Mouse (Mus musculus) gonadal fat pad, adult 2 months (tissue): Measurements from ENCODE around the gene Coq8a. TPM values are rescaled to one million over a fixed set of nuclear protein-coding genes. Genes with fewer than 3 reads are reported as not detected.

Experiments used
- DNase-seq: peaks from one replicate; pipeline ENCODE4 v3.0.0-alpha.2; 2012; ENCODE audit warnings: low read depth
- polyA plus RNA-seq: library from polyadenylated mRNA; depleted of rRNA; stranded (reverse); fragments of >200 nt; gene quantifications from 2 replicates; pipeline ENCODE4 v1.2.3, GENCODE M21; 2012; rRNA removed

Gene Coq8a
- polyA plus RNA-seq = 20.9 and 30.3 TPM in 2 replicates

GRCm38 (mm10) chr1:180198959-180199714, at the start of gene Coq8a:
Gene Coq8a (minus strand): TSS chr1:180199602.
- DNase-seq = no peak

DNA sequence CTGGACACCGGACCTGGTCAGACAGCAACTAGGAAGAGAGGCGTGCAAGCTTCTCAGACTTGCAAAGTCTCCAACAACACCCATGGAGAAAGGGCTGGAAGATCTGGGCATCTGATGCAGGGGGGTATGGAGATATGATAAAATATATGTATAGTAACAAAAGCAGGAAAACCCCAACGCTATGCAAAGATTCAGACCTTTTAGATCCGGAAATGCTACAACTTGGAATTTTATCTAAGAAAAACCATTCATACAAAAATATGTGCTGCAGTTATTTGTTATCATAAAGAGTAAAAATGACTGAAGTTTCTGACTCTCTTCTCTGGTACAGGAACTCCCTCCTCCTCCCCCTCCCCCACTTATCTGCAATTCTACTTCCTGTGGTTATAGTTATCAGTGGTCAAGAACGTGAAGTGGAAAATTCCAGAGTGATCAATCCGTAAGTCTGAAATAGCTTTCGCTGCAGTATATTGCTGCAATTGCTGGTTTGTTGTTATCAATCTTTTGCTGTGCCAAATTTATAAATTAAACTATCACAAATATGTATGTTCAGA, 49.3 kb upstream of the Coq8a start:
- no peak for DNase-seq

DNA sequence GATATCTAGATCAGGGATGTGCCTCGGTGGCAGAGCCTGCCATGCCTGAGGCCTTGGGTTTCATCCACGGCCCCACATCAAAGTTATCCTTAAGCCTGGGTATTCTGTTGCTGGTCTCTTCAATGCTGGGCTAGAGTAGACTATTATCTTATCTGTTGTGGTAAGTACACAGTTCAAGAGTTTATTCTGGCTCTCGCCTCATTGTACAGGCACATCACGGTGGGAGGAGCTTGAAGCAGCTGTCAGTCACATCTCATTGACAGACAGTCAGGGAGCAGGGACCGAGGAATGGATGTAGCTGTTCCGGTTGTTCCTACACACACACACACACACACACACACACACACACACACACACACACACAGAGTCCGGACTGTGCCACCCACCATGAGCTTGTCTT, 48.5 kb upstream of the Coq8a start:
- DNase-seq = no peak

DNA sequence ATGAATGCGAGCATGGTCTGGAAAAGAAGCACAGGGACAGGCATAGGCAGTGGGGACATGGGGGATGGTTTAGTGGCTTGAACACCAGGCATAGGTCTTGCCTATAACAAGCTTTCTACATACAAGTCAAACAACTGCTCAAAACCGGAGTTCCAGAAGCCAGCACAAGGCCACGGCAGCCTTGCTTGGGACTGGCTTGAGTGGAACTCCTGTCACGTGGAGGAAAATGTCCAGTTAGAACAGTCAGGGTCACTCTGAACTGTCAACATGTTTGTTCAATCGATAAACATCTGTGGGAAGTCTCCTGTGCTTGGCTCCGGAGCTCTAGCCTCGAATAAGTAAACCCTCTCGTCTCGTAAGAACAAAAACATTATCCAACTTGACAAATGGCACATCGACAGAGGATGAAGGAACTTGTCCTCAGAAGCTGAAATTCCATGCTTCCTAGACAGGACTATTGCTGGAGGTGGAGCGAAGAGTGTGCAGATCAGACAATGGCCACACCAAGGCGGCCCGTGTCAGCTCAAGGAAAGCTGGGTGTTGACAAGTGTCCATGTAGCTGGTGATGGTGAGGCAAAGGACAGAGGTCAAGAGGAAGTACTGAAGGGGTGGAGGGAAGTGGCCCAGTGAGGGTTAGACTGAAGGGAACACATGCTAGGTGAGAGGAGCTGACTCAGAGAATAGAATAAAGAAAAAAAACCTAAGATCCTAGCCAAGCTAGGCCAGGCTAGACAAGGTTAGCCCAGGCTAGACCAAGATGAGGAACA, 46.5 kb upstream of the Coq8a start:
- DNase-seq = no peak

GRCm38 (mm10) chr1:180231729-180232128, 32.3 kb upstream of the Coq8a start:
- no peak for DNase-seq

DNA sequence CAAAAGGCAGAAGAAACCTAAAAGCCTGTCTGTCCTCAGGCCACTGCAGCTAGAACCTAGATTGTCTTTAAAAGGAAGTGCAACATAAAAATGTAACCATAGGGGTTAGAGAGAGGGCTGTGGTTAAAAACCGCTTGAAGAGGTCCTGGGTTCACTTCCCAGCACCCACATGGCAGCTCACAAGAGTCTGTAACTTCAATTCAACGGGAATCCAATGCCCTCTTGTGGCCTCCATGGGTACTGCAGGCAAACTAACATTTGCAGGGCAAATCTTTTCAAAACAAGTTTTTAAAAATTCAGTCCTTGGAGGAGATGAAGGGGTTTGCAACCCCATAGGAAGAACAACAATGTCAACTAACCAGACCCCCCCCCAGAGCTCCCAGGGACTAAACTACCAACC, 31.2 kb upstream of the Coq8a start:
- no peak for DNase-seq

DNA sequence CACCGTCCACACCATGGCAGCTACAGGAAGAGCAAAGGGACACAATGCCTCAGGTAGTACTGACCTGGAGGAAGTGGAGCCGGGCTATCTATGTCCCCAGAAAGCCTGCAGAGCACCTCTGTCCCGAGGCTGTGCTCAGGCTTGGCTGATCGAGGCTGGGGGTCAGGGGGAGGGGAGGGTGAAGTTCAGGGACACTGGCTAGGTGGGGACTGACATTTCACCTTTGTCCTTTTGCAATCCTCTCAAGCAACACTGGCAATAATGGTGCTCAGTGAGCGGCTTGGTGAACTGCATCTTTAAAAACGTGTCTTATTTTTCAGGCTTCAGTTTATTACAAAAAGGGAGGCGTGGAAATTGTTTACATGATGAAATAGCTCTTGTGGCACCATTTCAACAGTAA, 30.5 kb upstream of the Coq8a start:
- DNase-seq = no peak

DNA sequence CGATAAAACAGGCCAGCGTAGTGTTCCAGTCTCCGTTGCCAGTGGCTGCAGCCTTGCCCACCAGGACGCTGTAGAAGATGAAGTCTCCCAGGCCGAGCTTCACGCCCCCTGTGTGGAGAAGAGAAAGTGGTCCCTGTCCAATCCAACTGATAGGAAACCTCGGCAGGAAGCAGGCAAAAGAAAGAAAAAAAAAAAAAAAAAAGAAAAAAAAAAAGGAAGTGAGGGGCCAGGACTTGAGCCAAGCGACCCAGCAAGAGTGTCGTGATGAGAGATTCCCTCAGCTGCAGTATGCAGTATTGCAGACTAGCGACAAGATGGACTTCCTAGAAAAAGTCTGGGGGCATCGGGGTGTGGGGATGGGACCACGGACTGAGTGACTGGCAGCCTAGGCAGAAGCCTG, 29.5 kb upstream of the Coq8a start:
- DNase-seq = no peak

- DNase-seq = no peak
Observed at GRCm38 (mm10) chr1:180226766-180227165, 27.4 kb upstream of the Coq8a start.

DNA sequence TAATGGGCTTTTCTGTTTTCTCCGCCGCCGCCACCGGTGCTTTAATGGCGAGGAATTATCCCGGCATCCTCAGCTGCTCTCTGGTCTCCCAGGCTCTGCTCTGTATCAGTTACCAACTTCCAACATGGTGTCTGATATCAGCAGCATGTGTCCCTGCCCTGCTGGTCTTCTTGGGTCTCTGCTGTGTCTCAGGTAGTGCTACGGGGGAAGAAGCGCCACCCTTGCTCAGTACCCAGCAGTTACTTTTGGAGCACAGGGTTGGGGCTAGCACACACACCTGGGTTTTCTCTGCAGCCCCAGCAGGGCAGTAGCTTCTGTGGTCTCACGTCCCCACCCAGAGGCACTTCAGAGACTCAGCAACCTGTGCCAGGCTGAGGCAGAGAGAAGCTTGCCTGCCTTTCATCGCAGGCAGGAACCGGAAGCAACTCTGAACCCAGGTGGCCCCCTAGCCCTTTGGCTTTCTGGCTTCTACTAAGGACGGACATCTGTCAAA, 26.9 kb upstream of the Coq8a start:
- DNase-seq = no peak

DNA sequence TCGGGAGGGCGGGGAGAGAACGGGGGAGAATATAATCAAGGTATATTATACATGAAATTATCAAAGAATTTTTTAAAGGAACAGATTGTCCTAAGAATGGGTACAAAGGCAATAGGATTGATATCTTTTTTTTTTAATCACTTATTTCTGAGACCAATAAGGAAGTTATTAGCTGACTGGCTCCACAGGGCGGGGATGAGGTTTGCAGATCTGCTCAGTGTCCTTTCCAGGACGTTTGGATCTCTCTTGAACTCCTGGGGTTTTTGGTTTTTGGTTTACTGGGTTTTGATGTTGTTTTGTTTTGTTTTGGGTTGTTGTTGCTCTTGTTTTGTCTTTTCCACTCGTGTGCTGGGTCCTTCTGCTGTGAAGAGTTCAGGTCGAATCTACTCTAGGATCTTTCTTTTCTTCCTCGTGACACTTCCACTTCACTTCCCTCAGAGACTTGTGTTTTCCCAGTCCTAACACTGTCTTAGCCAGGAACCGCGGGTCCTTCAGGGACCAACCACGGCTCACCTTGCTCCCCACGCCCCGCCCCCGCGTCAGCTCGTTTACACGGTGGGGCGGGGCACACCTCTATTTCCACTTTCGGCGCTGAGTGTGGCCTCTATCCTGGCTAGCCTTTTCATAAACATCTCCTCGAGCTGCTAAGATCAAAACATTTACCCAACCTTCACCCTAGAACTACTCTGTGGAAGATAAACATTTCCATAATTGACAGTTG, 26.3 kb upstream of the Coq8a start:
- DNase-seq = no peak

GRCm38 (mm10) chr1:180222007-180222406, 22.6 kb upstream of the Coq8a start:
- DNase-seq = no peak

- DNase-seq = no peak
Observed at GRCm38 (mm10) chr1:180220791-180221542, 21.6 kb upstream of the Coq8a start.

DNA sequence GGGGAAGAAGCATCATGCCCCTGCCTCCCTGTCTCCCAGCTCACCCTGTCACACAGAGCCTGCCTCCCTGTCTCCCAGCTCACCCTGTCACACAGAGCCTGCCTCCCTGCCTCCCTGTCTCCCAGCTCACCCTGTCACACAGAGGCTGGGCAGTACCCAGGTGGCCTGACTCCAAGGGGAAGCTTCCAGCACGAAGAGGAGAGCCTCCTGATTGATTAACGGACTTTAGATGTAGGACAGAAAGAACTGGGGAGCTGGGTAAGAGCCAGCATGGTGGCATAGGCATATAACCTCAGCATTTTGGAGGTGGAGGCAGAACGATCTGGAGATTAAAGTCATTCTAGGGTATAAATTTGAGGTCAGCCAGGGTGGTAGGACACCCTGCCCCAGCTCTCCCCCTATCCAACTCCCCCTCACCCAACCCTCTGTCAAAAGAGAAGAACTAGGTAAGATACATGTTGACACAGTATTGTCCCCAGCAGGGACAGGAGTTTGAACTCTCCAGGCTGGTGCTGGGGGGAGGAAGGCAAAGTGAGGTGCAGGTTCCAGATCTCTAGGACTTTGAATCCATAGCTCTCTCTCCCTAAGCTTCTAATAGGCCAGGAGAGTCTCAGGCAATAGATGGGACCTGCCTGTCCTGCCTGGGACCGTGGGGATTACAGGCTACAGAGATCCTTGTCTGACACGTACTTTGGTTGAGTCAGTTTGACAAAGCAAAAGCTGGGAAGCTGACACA, 17.3 kb upstream of the Coq8a start:
- no peak for DNase-seq

- DNase-seq = no peak
Observed at GRCm38 (mm10) chr1:180215044-180215443, 15.6 kb upstream of the Coq8a start.

GRCm38 (mm10) chr1:180212911-180213310, 13.5 kb upstream of the Coq8a start:
- DNase-seq = no peak

GRCm38 (mm10) chr1:180210781-180211271, 11.4 kb upstream of the Coq8a start:
- no peak for DNase-seq

DNA sequence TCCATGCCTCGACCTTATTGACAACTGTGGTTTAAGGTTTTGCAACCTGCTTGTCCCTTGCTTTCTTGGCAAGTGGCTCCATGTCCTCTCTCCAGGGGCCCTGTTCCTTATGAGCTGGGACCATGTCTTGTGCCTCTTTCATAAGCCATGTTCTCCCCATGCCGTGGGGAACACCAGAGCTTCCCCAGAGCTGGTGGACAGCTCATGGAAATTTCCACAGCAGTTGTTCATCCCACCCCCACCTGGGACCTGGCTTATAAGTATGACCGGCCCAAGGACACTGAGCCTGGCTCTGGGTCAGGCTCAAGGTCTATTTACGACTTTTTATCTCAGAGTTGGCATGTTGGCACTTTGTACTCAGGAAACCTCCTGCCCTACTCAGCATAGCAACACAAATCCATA, 10.6 kb upstream of the Coq8a start:
- DNase-seq = no peak

DNA sequence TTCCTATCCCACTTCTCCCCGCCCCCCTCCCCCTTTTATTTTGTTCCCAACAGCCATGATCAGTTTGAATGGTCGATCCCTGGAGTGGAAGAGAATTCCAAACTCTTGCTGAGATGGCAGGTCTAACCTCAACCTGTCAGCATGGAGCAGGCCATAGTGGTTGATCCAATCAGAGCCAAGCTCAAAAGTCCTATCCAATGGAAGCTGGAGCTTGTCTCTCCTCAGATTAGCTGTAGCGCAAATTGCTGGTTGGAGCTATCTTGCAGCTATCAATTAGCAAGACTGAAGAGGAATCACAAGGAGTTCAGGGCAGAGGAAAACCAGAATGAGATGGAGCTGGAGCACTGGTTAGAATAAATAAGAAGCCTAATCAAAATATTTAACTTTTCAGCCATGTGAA, 9.0 kb upstream of the Coq8a start:
- DNase-seq = no peak

- DNase-seq = no peak
Observed at GRCm38 (mm10) chr1:180200722-180201121, 1.3 kb upstream of the Coq8a start.

GRCm38 (mm10) chr1:180199715-180200050, 281 bp upstream of the Coq8a start:
- DNase-seq = no peak
